Mouse (Mus musculus): Measurements from ENCODE around the gene Dok7. TPM values are rescaled to one million over a fixed set of nuclear protein-coding genes. Genes with fewer than 3 reads are reported as not detected.

The Dok7 gene
- polyA plus RNA-seq, 1 experiment from 2014 or later = 2.6 TPM

Small RNA genes within 50 kb of the gene (microRNA-seq; reads per million reads assigned to microRNA genes)
- gene Mir3097 = 7.0 reads per million, percentile 20 among the genes with 10 or more reads in this experiment

Other genes starting within 250 kb of the Dok7 start
- 0.42 and 0.73 TPM in 2 replicates for gene Msantd1, start 148.8 kb upstream of the Dok7 start, polyA plus RNA-seq (2016; fragmentation: Nextera tagmentation; extraction: Ambion mirVana)
- 57.3 and 59.7 TPM in 2 replicates for gene Rgs12, start 107.3 kb upstream of the Dok7 start, polyA plus RNA-seq (2016; fragmentation: Nextera tagmentation; extraction: Ambion mirVana)
- gene Hgfac, start 15.3 kb upstream of the Dok7 start, polyA plus RNA-seq (2016; fragmentation: Nextera tagmentation; extraction: Ambion mirVana) = 0.24 and 0.59 TPM in 2 replicates
- 83.5 and 93.0 TPM in 2 replicates for gene Lrpap1, start 49.0 kb downstream of the Dok7 start, polyA plus RNA-seq (2016; fragmentation: Nextera tagmentation; extraction: Ambion mirVana)
- gene Adra2c, start 221.6 kb downstream of the Dok7 start, polyA plus RNA-seq (2016; fragmentation: Nextera tagmentation; extraction: Ambion mirVana) = 0.09 TPM in 1 of 2 replicates, not detected in the other